Mouse (Mus musculus) layer of hippocampus, postnatal 25 days (tissue): ENCODE measurements around the gene Gse1. TPM values are rescaled to one million over a fixed set of nuclear protein-coding genes. Genes with fewer than 3 reads are reported as not detected.
A peak's percentile ranks its signal among the peaks of the same experiment; 100 is the strongest.

Experiments
- DNase-seq, 2 experiments: peaks; one replicate each; pipeline ENCODE4 v3.0.0; 2022; ENCODE audit warnings: mixed read lengths in 2 of 2, low spot score in 1 of 2; ENCODE audit errors: extremely low spot score in 1 of 2
- total RNA-seq, 2 experiments: library from RNA; stranded (reverse); gene quantifications; 2 replicates each; pipeline ENCODE4 v1.2.3; 2021

Gene Gse1
- total RNA-seq, 2 experiments from 2014 or later = 121 to 145 TPM

DNA sequence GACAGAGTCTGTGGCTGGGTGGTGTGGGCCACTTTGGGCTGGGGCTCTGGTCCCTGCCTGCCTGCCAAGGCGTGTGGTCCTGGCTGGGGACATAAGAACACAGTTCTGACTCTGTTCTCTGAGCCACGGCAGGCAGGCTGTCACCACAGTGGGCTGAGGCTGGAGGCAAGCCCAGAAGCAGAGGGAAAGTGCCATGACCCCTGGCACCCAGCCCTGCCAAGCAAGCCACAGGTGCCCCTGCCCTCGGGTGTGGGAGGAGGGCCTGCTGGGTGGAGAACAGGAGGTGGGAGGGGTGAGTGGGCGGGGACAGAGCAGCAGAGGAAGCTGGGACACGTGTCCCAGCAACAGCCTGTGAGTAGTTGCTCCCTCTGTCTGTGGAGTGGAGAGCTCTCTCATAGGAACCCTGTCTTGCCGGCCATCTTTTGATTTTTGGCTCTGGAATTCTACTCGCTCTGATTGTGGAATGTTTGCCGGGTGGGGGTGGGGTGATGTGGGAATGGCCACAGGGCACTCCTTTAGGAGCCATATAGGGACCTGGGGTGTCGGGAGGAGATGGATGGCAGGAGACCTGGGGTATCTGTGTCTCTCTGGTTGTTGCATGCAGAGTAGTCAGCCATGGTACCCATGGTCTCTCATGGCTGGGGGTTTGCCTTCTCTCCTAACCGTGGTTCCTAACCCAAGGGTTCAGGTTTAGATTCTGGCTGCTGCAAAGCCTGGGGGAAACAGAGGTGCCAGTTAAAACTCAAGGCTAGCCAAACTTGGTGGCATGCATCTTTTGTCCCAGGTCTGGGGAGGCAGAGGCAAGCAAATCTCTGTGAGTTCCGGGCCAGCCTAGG is 140.8 kb downstream of the Gse1 start:
- DNase-seq = peak; percentile 67

- DNase-seq = no peak
Observed at GRCm38 (mm10) chr8:120369956-120370355, 141.7 kb downstream of the Gse1 start.

DNA sequence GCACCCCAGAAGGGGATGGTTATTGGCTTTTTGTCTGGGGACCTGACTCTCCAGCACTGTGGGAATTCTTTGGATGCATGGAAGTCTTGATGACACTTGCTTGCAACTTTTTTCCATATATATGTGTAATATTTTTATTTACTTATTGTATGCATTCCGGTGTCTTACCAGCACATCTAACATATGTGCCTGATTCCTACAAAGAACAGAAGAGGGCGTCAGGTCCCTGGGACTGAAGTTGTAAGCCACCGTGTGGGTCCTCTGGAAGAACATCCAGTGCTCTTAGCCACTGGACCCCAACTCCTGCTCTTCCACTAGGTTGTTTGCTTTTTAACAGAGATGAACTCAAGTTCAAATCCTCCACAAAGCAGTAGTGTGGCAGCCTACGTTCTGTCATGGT is 142.2 kb downstream of the Gse1 start:
- DNase-seq = no peak

DNA sequence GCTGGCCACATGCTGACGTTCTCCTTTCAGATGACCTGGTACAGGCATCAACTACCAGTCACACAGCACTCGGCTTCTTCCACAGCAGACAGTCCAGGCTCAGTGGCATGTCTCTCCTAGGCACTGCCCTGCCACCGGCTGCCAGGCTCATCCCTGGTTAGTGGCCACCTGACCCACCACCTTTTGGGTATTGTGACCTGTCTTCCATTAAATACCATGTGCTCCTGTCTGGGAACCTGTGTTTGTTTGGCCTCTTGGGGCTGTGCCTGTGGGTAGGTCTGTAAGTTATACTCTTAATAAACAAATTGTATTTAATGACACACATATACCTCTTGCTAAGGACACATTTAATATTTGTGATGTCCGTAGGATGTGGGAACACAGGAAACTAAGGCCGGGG is 142.9 kb downstream of the Gse1 start:
- DNase-seq = no peak

DNA sequence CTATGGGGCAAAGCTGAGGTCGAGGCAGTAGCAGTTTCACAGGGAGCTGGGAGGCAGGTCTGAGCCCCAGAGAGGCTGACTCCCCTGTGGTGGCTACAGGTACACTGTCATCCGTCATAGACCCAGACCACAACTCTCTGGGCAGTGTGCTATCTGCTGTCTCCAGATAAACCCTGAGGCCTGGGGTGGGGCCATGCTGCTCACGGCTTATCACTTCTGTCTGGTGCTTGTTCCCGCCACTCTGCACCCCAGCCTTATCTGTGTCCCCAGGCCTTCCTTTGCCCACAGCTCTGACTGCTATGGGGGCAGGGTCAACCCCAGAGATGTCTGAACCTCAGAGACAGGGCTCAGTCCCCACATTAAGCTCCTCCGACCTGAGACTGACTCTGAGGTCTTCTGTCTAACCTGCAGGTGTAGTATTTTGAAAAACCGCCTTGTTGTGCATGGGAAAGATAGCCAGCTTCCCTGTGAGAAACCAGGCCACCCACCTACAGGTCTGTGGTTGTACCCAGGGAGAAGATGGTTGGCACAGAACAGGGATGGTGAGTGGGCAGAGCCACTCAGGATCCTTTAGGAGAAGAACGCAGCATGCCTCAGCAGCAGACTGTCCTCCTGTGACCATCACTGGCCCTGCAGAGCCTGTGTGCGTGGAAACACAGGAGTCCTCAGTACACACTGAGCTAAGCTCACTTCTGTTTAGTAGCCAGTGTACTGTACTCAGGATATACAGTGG is 143.6 kb downstream of the Gse1 start:
- no peak for DNase-seq

GRCm38 (mm10) chr8:120372684-120373083 is 144.4 kb downstream of the Gse1 start:
- DNase-seq = no peak

DNA sequence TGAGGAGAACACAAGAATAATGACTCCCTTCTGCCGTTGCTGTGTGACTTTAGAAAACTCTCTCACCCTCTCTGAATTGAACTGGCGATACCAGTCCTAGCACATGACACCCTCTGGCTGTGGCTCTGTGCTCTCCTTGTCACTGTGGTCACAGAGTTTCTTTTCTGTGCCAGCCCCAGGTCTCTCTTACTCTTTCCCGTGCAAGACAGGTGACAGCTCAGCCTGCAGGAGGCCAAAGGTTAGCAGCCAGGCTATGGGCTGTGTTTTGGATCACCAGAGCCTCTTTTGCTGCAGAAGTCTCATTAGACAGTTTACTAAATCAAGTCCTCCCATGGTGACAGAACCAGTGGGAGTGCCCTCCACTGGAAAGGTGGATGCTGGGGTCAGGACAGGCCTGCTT is 145.4 kb downstream of the Gse1 start:
- no peak for DNase-seq

- DNase-seq = no peak
Observed at GRCm38 (mm10) chr8:120374070-120374469, 145.8 kb downstream of the Gse1 start.

DNA sequence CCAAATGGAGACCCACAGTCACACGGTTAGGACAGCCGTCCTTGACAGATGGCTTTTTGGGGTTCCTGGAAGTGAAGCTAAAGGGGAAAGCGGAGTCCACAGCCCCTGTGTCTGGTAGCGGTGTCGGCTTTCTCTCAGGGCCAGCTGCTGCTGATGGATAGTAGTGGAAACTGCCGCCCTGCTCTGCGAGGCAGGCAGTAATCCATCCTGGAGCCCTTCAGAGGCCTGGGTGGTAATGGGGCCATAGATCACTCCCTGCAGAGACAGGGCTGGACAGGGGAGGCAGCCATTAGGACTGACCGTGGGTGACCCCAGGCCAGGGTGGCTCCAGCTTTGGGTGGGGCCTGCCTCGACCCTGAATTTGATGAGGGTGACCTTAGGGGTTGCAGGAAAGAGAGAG is 146.3 kb downstream of the Gse1 start:
- no peak for DNase-seq

DNA sequence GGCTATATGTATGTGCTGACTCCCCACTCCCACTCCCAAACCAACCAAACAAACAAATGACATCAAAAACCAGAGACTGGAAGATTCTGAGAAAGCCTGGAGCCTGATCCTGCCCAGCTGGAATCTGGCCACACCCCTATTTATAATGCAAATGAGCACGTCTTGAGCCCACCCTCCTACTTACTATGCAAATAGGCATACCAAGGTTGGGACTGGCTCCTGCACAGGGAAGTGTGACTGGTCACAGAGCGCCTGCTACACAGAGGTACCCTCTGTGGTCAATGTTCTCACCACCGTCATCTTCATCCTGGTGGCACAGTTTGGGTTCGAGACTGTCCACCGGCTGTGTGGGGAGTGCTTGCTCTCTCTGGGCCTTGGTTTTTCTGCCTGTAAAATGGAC is 146.9 kb downstream of the Gse1 start:
- DNase-seq = no peak

- no peak for DNase-seq
Observed at GRCm38 (mm10) chr8:120376215-120376614, 148.0 kb downstream of the Gse1 start.

DNA sequence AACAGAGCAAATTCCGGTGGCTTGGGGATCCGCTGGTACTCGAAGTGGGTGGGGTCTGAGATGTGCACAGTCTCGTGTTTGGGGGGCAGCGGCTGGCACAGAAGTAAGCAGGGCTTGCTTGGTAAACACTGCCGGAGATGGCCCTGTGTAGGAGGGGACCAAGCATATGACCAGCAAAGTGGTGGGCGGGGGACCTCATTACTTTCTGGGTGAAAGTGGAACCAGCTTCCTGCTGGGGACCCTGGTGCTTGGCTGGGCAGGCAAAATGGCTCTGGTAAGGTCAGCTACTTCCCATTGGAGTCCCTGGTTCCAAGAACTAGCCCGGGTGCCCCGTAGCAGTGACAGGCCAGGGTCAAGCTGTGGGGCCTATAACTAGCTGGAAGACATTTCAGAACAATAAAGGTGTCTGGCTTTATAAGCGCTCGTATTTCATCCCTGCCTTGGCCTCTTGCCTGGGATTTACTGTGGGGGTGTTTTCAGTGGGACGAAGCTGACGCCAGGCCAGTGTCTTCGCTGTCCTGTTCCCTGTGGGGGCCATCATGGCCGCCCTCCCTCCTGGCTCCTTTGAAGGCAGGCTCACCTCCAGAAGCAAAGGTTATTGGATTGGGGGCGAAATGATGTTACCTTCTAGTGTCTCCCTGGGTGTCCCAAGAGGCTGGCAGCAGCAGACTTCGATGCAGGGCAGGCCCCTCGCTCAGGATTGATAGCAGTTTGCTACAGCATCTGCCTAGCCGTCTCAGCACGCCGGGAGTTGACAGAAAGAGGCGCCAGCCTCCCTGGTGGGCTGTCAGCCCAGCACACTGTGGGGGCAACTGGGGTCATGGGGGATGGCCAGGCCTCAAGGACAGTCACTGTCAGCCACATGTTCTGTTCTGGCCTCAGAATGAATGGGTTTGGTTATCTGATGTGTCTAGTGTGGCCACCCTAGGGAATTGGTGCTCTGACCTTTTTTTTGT is 148.9 kb downstream of the Gse1 start:
- no peak for DNase-seq

DNA sequence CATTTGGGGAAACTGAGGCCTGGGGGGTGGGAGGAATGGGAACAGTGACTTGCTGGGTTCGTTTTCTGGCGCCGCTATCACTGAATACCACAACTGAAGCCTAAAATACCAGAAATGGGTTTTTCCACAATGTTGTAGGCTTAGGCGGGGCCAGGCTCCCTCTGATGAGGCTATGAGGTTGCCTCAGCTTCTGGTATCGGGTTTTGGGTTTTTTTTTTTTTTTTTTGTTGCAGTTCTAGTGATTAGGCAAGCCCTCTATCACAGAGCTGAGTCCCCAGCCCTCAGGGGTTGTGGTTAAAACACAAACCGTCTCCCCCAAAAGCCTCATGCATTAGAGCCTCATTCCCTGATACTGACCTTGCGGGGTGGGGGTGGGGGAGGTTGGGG is 149.5 kb downstream of the Gse1 start:
- DNase-seq = no peak

- no peak for DNase-seq
Observed at GRCm38 (mm10) chr8:120378306-120378705, 150.1 kb downstream of the Gse1 start.

- DNase-seq = no peak
Observed at GRCm38 (mm10) chr8:120379015-120379414, 150.8 kb downstream of the Gse1 start.

GRCm38 (mm10) chr8:120381865-120382264 is 153.6 kb downstream of the Gse1 start:
- DNase-seq = no peak

DNA sequence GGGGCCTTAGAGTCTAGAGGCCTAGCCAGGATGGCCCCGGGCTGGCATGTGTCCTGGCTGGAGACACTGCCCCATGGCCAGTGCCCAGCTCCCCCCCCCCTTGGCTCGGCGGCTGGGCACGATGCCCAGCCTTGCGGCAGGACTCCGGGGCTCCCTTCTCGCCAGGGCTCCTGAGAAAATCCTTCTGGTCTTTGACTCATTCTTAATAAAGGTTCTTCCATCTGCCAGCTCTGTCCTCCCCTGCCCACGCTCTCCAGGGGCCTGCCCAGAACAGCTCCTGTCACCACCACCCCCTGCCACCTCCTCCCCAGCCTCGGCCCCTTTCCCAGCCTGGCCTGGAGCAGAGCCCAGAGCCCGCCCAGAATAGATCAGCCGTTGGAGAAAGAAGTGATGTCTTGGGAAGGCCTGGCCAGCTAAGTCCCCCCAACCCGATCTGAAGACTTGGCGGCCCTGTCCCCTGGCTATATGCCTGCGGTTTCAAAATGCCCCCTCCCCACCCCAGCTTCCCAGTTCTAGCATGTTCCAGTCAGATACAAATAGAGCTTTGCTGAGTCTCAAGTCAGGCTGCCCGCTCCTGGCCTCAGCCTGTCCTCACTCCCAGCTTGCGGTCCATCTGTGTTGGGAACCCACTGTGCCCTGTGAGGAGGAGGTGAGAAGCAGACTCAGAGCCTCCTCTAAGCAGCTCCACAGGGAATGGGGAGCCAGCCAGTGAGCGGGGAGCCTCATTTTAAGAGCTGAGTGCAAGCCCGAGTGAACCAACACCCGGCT is 154.4 kb downstream of the Gse1 start:
- DNase-seq = peak; percentile 68

DNA sequence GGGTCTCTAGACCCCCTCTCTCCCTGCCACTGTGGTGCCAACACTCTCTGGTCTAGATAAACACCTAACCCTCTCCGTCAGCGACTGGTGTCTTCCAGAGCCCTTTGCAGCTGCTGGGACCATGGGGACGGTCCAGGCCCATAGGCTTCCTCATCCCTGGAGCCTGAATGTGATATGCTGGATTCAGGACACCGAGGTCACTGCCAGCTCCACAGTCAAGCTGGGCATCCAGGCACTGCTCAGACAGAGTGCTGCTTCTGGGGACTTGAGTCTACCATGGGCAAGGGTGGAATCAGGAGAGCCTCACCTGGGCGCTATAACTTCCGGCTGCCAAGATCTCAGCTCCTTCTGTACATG is 154.9 kb downstream of the Gse1 start:
- DNase-seq = no peak

DNA sequence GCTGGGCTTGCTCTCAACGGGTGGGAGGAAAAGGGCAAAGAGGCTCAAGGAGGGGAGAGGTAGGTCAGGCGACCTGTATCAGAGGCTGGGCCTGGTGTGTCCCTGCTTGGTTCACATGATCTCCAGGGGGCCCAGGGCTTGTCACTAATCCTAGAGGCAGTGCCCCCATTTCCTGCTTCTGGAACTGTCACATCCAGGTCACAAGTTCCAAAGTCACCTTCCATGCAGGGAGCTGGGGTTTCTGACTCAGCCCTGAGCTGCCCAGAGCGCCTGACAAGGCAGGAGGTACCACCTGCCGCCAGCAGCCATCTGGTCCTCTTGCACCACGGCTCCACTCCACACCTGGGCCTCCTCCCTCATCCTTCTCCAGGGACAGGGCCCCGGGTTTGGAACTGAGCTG is 155.5 kb downstream of the Gse1 start:
- DNase-seq = no peak

- no peak for DNase-seq
Observed at GRCm38 (mm10) chr8:120384745-120385144, 156.5 kb downstream of the Gse1 start.
